Mouse (Mus musculus) myocyte (in vitro differentiated cells): ENCODE measurements around the gene Hoxc5.

Source experiments
- CEBPB ChIP-seq: IDR thresholded peaks from 2 replicates; pipeline ENCODE4 v1.6.1; 2011; ENCODE audit warnings: mild to moderate bottlenecking, moderate library complexity; ENCODE audit not compliant: poor library complexity, insufficient read depth, severe bottlenecking
- E2F4 ChIP-seq: IDR thresholded peaks from one replicate; pipeline ENCODE4 v1.6.1; 2011; ENCODE audit warnings: mild to moderate bottlenecking, control low read depth, moderate library complexity; ENCODE audit not compliant: insufficient read depth
- MAX ChIP-seq: IDR thresholded peaks from one replicate; pipeline ENCODE4 v1.6.1; 2011; ENCODE audit warnings: low read depth, mild to moderate bottlenecking, control low read depth
- MYOD1 ChIP-seq, 3 experiments: IDR thresholded peaks; one replicate each; pipeline ENCODE4 v1.6.1; 2011; ENCODE audit warnings: control low read depth in 2 of 3, low read depth in 2 of 3, mild to moderate bottlenecking in 2 of 3, moderate library complexity in 1 of 3; ENCODE audit not compliant: insufficient read length in 2 of 3, control insufficient read depth in 1 of 3
- MYOG ChIP-seq, 3 experiments: IDR thresholded peaks; one replicate each; pipeline ENCODE4 v1.6.1; 2011; ENCODE audit warnings: control low read depth in 2 of 3, low read depth in 2 of 3, mild to moderate bottlenecking in 2 of 3; ENCODE audit not compliant: insufficient read length in 2 of 3, control insufficient read depth in 1 of 3, insufficient read depth in 1 of 3
- POLR2A ChIP-seq: IDR thresholded peaks from one replicate; pipeline ENCODE4 v1.6.1; 2011; ENCODE audit warnings: low read depth, mild to moderate bottlenecking, control low read depth, moderate library complexity; ENCODE audit not compliant: insufficient read length
- POLR2AphosphoS2 ChIP-seq: IDR thresholded peaks from one replicate; pipeline ENCODE4 v1.6.1; 2011; ENCODE audit warnings: low read depth, control low read depth; ENCODE audit not compliant: insufficient read length
- REST ChIP-seq: IDR thresholded peaks from one replicate; pipeline ENCODE4 v1.6.1; 2011; ENCODE audit warnings: mild to moderate bottlenecking, control low read depth, moderate library complexity; ENCODE audit not compliant: insufficient read depth, insufficient read length
- USF1 ChIP-seq: IDR thresholded peaks from one replicate; pipeline ENCODE4 v1.6.1; 2011; ENCODE audit warnings: low read depth, mild to moderate bottlenecking, control low read depth, moderate library complexity

GRCm38 (mm10) chr15:103001370-103001769 is 34.1 kb downstream of the Hoxc5 start:
- no peak for TF ChIP-seq POLR2A
- no peak for TF ChIP-seq USF1
- TF ChIP-seq POLR2AphosphoS2, result no peak
- TF ChIP-seq MYOD1 (IDR thresholded peaks at IDR 0.05; ENCODE audit: control insufficient read depth in 1 of 3, insufficient read length in 2 of 3, low read depth in 2 of 3), result no peak
- no peak for TF ChIP-seq REST
- no peak for TF ChIP-seq E2F4
- TF ChIP-seq CEBPB, result no peak
- no peak for TF ChIP-seq MAX
- no peak for TF ChIP-seq MYOG (IDR thresholded peaks at IDR 0.05; ENCODE audit: control insufficient read depth in 1 of 3, insufficient read depth in 1 of 3, insufficient read length in 2 of 3, low read depth in 2 of 3)
